Mouse (Mus musculus): ENCODE results near the gene Atp1a1.
A peak's percentile ranks its signal among the peaks of the same experiment; 100 is the strongest.

DNA sequence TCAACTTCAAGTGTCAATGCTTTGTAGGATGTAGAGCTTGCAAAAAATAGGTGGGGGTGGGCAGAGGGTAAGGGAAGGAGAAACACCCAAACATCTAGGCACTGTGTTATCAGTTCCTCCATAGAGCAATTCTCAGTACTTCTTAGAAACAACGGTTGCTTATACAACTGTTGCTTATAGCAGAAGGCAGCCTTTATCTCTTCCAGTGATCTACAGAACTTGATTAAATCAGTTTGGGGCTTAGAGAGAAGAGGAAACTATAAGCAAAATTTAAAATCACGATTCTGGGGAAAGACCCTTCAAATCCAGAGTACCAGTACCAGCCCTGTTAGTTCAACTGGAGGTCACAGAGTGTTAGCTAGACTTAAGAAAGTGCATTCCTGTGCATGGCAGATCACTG, 1.2 kb upstream of the Atp1a1 start:
- TF ChIP-seq TAL1 (IDR thresholded peaks at IDR 0.05; ENCODE audit: low read length) (no peak), GATA1 (IDR thresholded peaks at IDR 0.05; ENCODE audit: low read length) (peak; percentile 53; the same call in 1 of the 2 replicates)
